Mouse (Mus musculus) MEL (cell line): ENCODE measurements around the gene Nop16. TPM values are rescaled to one million over a fixed set of nuclear protein-coding genes. Genes with fewer than 3 reads are reported as not detected.

Experiments used
- DNase-seq: peaks from one replicate; pipeline ENCODE4 v3.0.0; 2011; ENCODE audit warnings: low read depth, low spot score
- H3K27ac ChIP-seq: 2 replicates; pipeline ENCODE4 v1.5.1; 2012; ENCODE audit warnings: low read depth, mild to moderate bottlenecking, control low read depth, low read length, moderate library complexity; ENCODE audit not compliant: control insufficient read depth
- H3K27me3 ChIP-seq, 2 experiments: fragments of 150-350 bp in 1 of 2; sonication (generic) in 1 of 2; 2 replicates each; pipeline ENCODE4 v1.6.1; 2012; ENCODE audit warnings: low read length in 2 of 2, mild to moderate bottlenecking in 2 of 2, improper control_type of control experiment in 1 of 2, moderate library complexity in 1 of 2; ENCODE audit not compliant: insufficient read depth in 2 of 2, control insufficient read depth in 1 of 2
- H3K36me3 ChIP-seq, 2 experiments: 2 replicates each; pipeline ENCODE4 v1.6.1; 2012 to 2014; ENCODE audit warnings: low read length in 2 of 2, improper control_type of control experiment in 1 of 2, inconsistent platforms in 1 of 2, mild to moderate bottlenecking in 1 of 2; ENCODE audit not compliant: insufficient read depth in 2 of 2, control insufficient read depth in 1 of 2
- H3K4me1 ChIP-seq, 2 experiments: fragments of 150-350 bp in 1 of 2; sonication (generic) in 1 of 2; 2 replicates each; pipeline ENCODE4 v1.6.1; 2012; ENCODE audit warnings: low read length in 2 of 2, improper control_type of control experiment in 1 of 2, mild to moderate bottlenecking in 1 of 2; ENCODE audit not compliant: insufficient read depth in 2 of 2, control insufficient read depth in 1 of 2
- H3K4me3 ChIP-seq, 2 experiments: fragments of 150-350 bp in 1 of 2; sonication (generic) in 1 of 2; 2 replicates each; pipeline ENCODE4 v1.5.1; 2012; ENCODE audit warnings: low read depth in 2 of 2, low read length in 2 of 2, mild to moderate bottlenecking in 2 of 2, moderate library complexity in 2 of 2, control low read depth in 1 of 2, improper control_type of control experiment in 1 of 2; ENCODE audit not compliant: control insufficient read depth in 1 of 2, insufficient read depth in 1 of 2
- H3K79me2 ChIP-seq: 2 replicates; pipeline ENCODE4 v1.6.1; 2012; ENCODE audit warnings: mild to moderate bottlenecking, low read length, moderate library complexity; ENCODE audit not compliant: control insufficient read depth, poor library complexity, insufficient read depth
- H3K9ac ChIP-seq: 2 replicates; pipeline ENCODE4 v1.6.1; 2012; ENCODE audit warnings: low read depth, mild to moderate bottlenecking, control low read depth, low read length, moderate library complexity; ENCODE audit not compliant: control insufficient read depth, poor library complexity, severe bottlenecking
- H3K9me3 ChIP-seq: fragments of 150-350 bp; sonication (generic); replicated peaks from 2 replicates; pipeline ENCODE4 v1.6.1; 2012; ENCODE audit warnings: mild to moderate bottlenecking, low read length, improper control_type of control experiment, moderate library complexity; ENCODE audit not compliant: insufficient read depth
- BHLHE40 ChIP-seq: IDR thresholded peaks from 2 replicates; pipeline ENCODE4 v1.6.1; 2012; ENCODE audit warnings: low read depth, mild to moderate bottlenecking, inconsistent platforms, low read length, improper control_type of control experiment, borderline replicate concordance
- CTCF ChIP-seq, 3 experiments: IDR thresholded peaks in 2 of 3; conservative IDR thresholded peaks in 1 of 3; 2 replicates each; pipeline ENCODE4 v1.5.1; 2011 to 2012; ENCODE audit warnings: low read length in 3 of 3, low read depth in 2 of 3, mild to moderate bottlenecking in 2 of 3, improper control_type of control experiment in 1 of 3, inconsistent platforms in 1 of 3, mixed read lengths in 1 of 3, moderate library complexity in 1 of 3; ENCODE audit not compliant: control insufficient read depth in 1 of 3, insufficient read depth in 1 of 3, poor library complexity in 1 of 3, severe bottlenecking in 1 of 3
- E2F4 ChIP-seq: IDR thresholded peaks from 2 replicates; pipeline ENCODE4 v1.6.1; 2011; ENCODE audit warnings: low read depth, low read length, improper control_type of control experiment, borderline replicate concordance
- ELF1 ChIP-seq: IDR thresholded peaks from 2 replicates; pipeline ENCODE4 v1.6.1; 2014; ENCODE audit warnings: low read depth, mild to moderate bottlenecking, inconsistent platforms, low read length, improper control_type of control experiment, moderate library complexity
- ETS1 ChIP-seq: IDR thresholded peaks from 2 replicates; pipeline ENCODE4 v1.6.1; 2012; ENCODE audit warnings: low read depth, mild to moderate bottlenecking, inconsistent platforms, low read length, improper control_type of control experiment, moderate library complexity
- GABPA ChIP-seq: IDR thresholded peaks from 2 replicates; pipeline ENCODE4 v1.6.1; 2012; ENCODE audit warnings: low read depth, mild to moderate bottlenecking, inconsistent platforms, low read length, improper control_type of control experiment, moderate library complexity
- GATA1 ChIP-seq: IDR thresholded peaks from 2 replicates; pipeline ENCODE4 v1.6.1; 2011; ENCODE audit warnings: low read depth, low read length, improper control_type of control experiment
- HCFC1 ChIP-seq: IDR thresholded peaks from 2 replicates; pipeline ENCODE4 v1.6.1; 2012; ENCODE audit warnings: low read depth, mild to moderate bottlenecking, inconsistent platforms, low read length, improper control_type of control experiment, moderate library complexity
- JUND ChIP-seq: IDR thresholded peaks from 2 replicates; pipeline ENCODE4 v1.6.1; 2011; ENCODE audit warnings: low read depth, mild to moderate bottlenecking, improper control_type of control experiment, low read length
- MAFK ChIP-seq: IDR thresholded peaks from 2 replicates; pipeline ENCODE4 v1.6.1; 2011; ENCODE audit warnings: low read depth, mild to moderate bottlenecking, low read length, improper control_type of control experiment, borderline replicate concordance
- MAX ChIP-seq: IDR thresholded peaks from 2 replicates; pipeline ENCODE4 v1.6.1; 2011; ENCODE audit warnings: low read length, improper control_type of control experiment
- MEF2A ChIP-seq: IDR thresholded peaks from 2 replicates; pipeline ENCODE4 v1.6.1; 2014; ENCODE audit warnings: low read depth, mild to moderate bottlenecking, inconsistent platforms, low read length, improper control_type of control experiment; ENCODE audit not compliant: poor library complexity, insufficient replicate concordance, severe bottlenecking; ENCODE audit errors: extremely low read depth
- MXI1 ChIP-seq: IDR thresholded peaks from 2 replicates; pipeline ENCODE4 v1.6.1; 2011; ENCODE audit warnings: mild to moderate bottlenecking, low read depth, low read length, improper control_type of control experiment
- MYC ChIP-seq: IDR thresholded peaks from 2 replicates; pipeline ENCODE4 v1.6.1; 2011; ENCODE audit warnings: low read depth, mild to moderate bottlenecking, low read length, improper control_type of control experiment, moderate library complexity
- NELFE ChIP-seq: IDR thresholded peaks from 2 replicates; pipeline ENCODE4 v1.6.1; 2011; ENCODE audit warnings: low read depth, low read length, improper control_type of control experiment
- NRF1 ChIP-seq: IDR thresholded peaks from 2 replicates; pipeline ENCODE4 v1.6.1; 2014; ENCODE audit warnings: low read depth, mild to moderate bottlenecking, inconsistent platforms, low read length, improper control_type of control experiment, moderate library complexity; ENCODE audit not compliant: poor library complexity, insufficient read depth, severe bottlenecking
- POLR2A ChIP-seq, 2 experiments: IDR thresholded peaks; 2 replicates each; pipeline ENCODE4 v1.6.1; 2011 to 2012; ENCODE audit warnings: low read length in 2 of 2, mild to moderate bottlenecking in 2 of 2, control low read depth in 1 of 2, improper control_type of control experiment in 1 of 2, low read depth in 1 of 2, moderate library complexity in 1 of 2; ENCODE audit not compliant: control insufficient read depth in 1 of 2, insufficient read depth in 1 of 2, poor library complexity in 1 of 2
- POLR2AphosphoS2 ChIP-seq: IDR thresholded peaks from 2 replicates; pipeline ENCODE4 v1.6.1; 2011; ENCODE audit warnings: low read length, improper control_type of control experiment
- RAD21 ChIP-seq: IDR thresholded peaks from 2 replicates; pipeline ENCODE4 v1.6.1; 2011; ENCODE audit warnings: mild to moderate bottlenecking, low read depth, low read length, improper control_type of control experiment
- RCOR1 ChIP-seq: IDR thresholded peaks from 2 replicates; pipeline ENCODE4 v1.6.1; 2012; ENCODE audit warnings: low read depth, mild to moderate bottlenecking, inconsistent platforms, low read length, improper control_type of control experiment
- SIN3A ChIP-seq: IDR thresholded peaks from 2 replicates; pipeline ENCODE4 v1.6.1; 2012; ENCODE audit warnings: low read length, improper control_type of control experiment, inconsistent platforms
- TAL1 ChIP-seq: IDR thresholded peaks from 2 replicates; pipeline ENCODE4 v1.6.1; 2012; ENCODE audit warnings: mild to moderate bottlenecking, inconsistent platforms, low read length, moderate library complexity, mixed read lengths
- TCF12 ChIP-seq: IDR thresholded peaks from 2 replicates; pipeline ENCODE4 v1.6.1; 2014; ENCODE audit warnings: low read depth, mild to moderate bottlenecking, inconsistent platforms, low read length, improper control_type of control experiment, moderate library complexity
- UBTF ChIP-seq: IDR thresholded peaks from 2 replicates; pipeline ENCODE4 v1.6.1; 2012; ENCODE audit warnings: low read depth, mild to moderate bottlenecking, inconsistent platforms, low read length, improper control_type of control experiment, moderate library complexity, borderline replicate concordance; ENCODE audit not compliant: insufficient read depth
- USF2 ChIP-seq, 2 experiments: IDR thresholded peaks; 2 replicates each; pipeline ENCODE4 v1.6.1; 2011 to 2012; ENCODE audit warnings: improper control_type of control experiment in 2 of 2, low read length in 2 of 2, borderline replicate concordance in 1 of 2, inconsistent platforms in 1 of 2, low read depth in 1 of 2, mild to moderate bottlenecking in 1 of 2; ENCODE audit not compliant: insufficient read depth in 1 of 2
- ZC3H11A ChIP-seq: IDR thresholded peaks from 2 replicates; pipeline ENCODE4 v1.6.1; 2012; ENCODE audit warnings: low read depth, mild to moderate bottlenecking, inconsistent platforms, low read length, improper control_type of control experiment
- ZKSCAN1 ChIP-seq: IDR thresholded peaks from 2 replicates; pipeline ENCODE4 v1.6.1; 2012; ENCODE audit warnings: low read depth, mild to moderate bottlenecking, inconsistent platforms, low read length, improper control_type of control experiment, moderate library complexity
- ZMIZ1 ChIP-seq: IDR thresholded peaks from 2 replicates; pipeline ENCODE4 v1.6.1; 2012; ENCODE audit warnings: low read depth, mild to moderate bottlenecking, inconsistent platforms, low read length, improper control_type of control experiment, moderate library complexity
- ZNF384 ChIP-seq: IDR thresholded peaks from 2 replicates; pipeline ENCODE4 v1.6.1; 2012; ENCODE audit warnings: low read depth, mild to moderate bottlenecking, inconsistent platforms, low read length, improper control_type of control experiment
- polyA plus RNA-seq, 2 experiments: library from polyadenylated mRNA; stranded (reverse) in 1 of 2; unstranded in 1 of 2; fragments of >175 nt in 1 of 2; fragments of >200 nt in 1 of 2; gene quantifications; 2 replicates each; pipeline versions ENCODE4 v1.2.1 to v1.2.4; 2012; ENCODE audit warnings: low replicate concordance in 2 of 2, low read depth in 1 of 2; ENCODE audit not compliant: insufficient read length in 2 of 2, insufficient read depth in 1 of 2, missing spikeins in 1 of 2
- total RNA-seq: library from RNA; depleted of rRNA; stranded (reverse); fragments of 300-350 nt; gene quantifications from 2 replicates; pipeline ENCODE4 v1.2.3, GENCODE M21; 2012

The Nop16 gene
- total and polyA plus RNA-seq, 3 experiments = 131 to 172 TPM; not detected in 1

- Histone ChIP-seq H3K27ac (no peak overlapping the region), H3K4me3 (peak overlapping the region; percentile 73 to 92), H3K27me3 (no peaks in the 10 kb centered on the region), H3K4me1 (peaks cover 2 to 15% of the 10 kb centered on the region in 2 experiments), H3K9ac (peak overlapping the region; percentile 76), H3K36me3 (peaks cover 0 to 12% of the 10 kb centered on the region in 2 experiments; a peak in 2 of 4 replicates), H3K9me3 (no peaks in the 10 kb centered on the region), H3K79me2 (no peaks in the 10 kb centered on the region; the same call in 1 of the 2 replicates)
- no peak for DNase-seq
- TF ChIP-seq USF2 (IDR thresholded peaks at IDR 0.05; ENCODE audit: borderline replicate concordance in 1 of 2, insufficient read depth in 1 of 2, low read depth in 1 of 2, low read length in 2 of 2) (no peak), NRF1 (no peak), ZMIZ1 (no peak), RAD21 (no peak), MAFK (no peak), BHLHE40 (no peak), CTCF (IDR thresholded peaks at IDR 0.05 in 2 of 3, conservative IDR thresholded peaks at IDR 0.05 in 1 of 3; ENCODE audit: control insufficient read depth in 1 of 3, insufficient read depth in 1 of 3, low read depth in 2 of 3, low read length in 3 of 3, poor library complexity in 1 of 3, severe bottlenecking in 1 of 3) (no peak), POLR2AphosphoS2 (no peak), ZC3H11A (no peak), ZKSCAN1 (no peak), MAX (no peak), RCOR1 (no peak), TAL1 (no peak), MXI1 (no peak), MEF2A (no peak), TCF12 (no peak), ETS1 (no peak), SIN3A (no peak)
These were observed 14.4 kb downstream of the Nop16 start for GRCm38 (mm10) chr13:54575489-54575888.

DNA sequence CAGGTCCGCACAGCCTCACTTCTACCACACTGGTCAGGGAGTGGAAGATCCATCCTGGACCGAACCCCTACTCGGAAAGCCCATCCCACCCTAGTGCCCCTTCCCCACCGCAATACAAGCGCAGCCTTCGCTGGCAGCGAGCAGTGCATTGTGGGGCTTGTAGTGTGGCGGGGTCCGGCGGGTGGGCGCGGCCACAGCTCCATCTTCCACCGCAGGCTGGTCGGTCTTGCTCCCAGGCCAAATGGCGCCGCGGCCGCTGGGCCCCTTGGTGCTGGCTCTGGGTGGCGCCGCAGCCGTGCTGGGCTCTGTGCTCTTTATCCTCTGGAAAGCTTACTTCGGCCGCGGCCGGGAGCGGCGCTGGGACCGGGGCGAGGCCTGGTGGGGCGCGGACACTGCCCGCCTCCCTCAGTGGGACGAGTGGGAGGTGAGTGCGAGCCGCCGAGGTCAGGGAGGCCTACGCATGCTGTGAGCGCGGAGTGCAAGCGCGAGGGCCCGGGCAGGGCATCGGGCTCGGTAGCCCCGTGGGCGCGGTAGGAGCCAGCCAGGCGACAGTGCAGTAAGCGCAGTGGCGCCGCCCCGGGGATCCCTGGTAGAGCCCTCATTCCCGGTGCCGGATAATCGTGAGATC lies 14.9 kb downstream of the Nop16 start, which contains the start of gene Arl10:
Arl10 (plus strand) TSS at position 162 of the 628 bp plus-strand sequence.
- Histone ChIP-seq H3K4me3 (peak within 1 kb of the TSS; percentile 73 to 92), H3K4me1 (peaks cover 2 to 15% of the 10 kb centered on the region in 2 experiments), H3K27ac (no peak within 1 kb of the TSS), H3K27me3 (no peaks in the 10 kb centered on the region), H3K9ac (peak within 1 kb of the TSS; percentile 76), H3K9me3 (no peaks in the 10 kb centered on the region), H3K79me2 (no peaks in the 10 kb centered on the region; the same call in 1 of the 2 replicates), H3K36me3 (peaks cover 0 to 12% of the 10 kb centered on the region in 2 experiments; a peak in 2 of 4 replicates)
- DNase-seq = peak; percentile 71
- TF ChIP-seq USF2 (IDR thresholded peaks at IDR 0.05; ENCODE audit: borderline replicate concordance in 1 of 2, insufficient read depth in 1 of 2, low read depth in 1 of 2, low read length in 2 of 2) (no peak), MXI1 (no peak), ZMIZ1 (peak; percentile 27; the same call in 1 of the 2 replicates), UBTF (no peak), MAFK (no peak), SIN3A (peak; percentile 53; the same call in 1 of the 2 replicates), ZNF384 (no peak), NELFE (peak; percentile 51; the same call in 1 of the 2 replicates), ELF1 (no peak), E2F4 (no peak), MYC (no peak), HCFC1 (peak; percentile 93), JUND (no peak), POLR2AphosphoS2 (no peak), POLR2A (IDR thresholded peaks at IDR 0.05; ENCODE audit: control insufficient read depth in 1 of 2, insufficient read depth in 1 of 2, low read depth in 1 of 2, low read length in 2 of 2, poor library complexity in 1 of 2) (no peak; a peak in 1 of 4 replicates), ETS1 (no peak), GATA1 (no peak), ZKSCAN1 (no peak), GABPA (no peak)
